Mouse (Mus musculus) ES-E14 (cell line): ENCODE data around the gene Cacna1e. TPM values are rescaled to one million over a fixed set of nuclear protein-coding genes. Genes with fewer than 3 reads are reported as not detected.

ENCODE experiments used
- DNase-seq: peaks from one replicate; pipeline ENCODE4 v3.0.0-alpha.2; 2013; ENCODE audit warnings: low read depth, low spot score
- H3K27ac ChIP-seq: 2 replicates; pipeline ENCODE4 v1.5.1; 2012; ENCODE audit warnings: low read depth, mild to moderate bottlenecking, low read length, moderate library complexity, mixed read lengths; ENCODE audit not compliant: poor library complexity, insufficient read depth, severe bottlenecking
- H3K36me3 ChIP-seq: 2 replicates; pipeline ENCODE4 v1.6.1; 2012; ENCODE audit warnings: mild to moderate bottlenecking, low read length, moderate library complexity, mixed read lengths; ENCODE audit not compliant: control insufficient read depth, poor library complexity, insufficient read depth, severe bottlenecking
- H3K4me1 ChIP-seq, 2 experiments: fragments of 150-350 bp in 1 of 2; sonication (generic) in 1 of 2; 2 replicates each; pipeline ENCODE4 v1.6.1; 2012; ENCODE audit warnings: low read length in 2 of 2, mild to moderate bottlenecking in 1 of 2, mixed read lengths in 1 of 2; ENCODE audit not compliant: control insufficient read depth in 2 of 2, insufficient read depth in 2 of 2, poor library complexity in 1 of 2
- H3K4me3 ChIP-seq, 2 experiments: fragments of 150-350 bp in 1 of 2; sonication (generic) in 1 of 2; 2 replicates each; pipeline ENCODE4 v1.5.1; 2012; ENCODE audit warnings: low read length in 2 of 2, low read depth in 1 of 2, mild to moderate bottlenecking in 1 of 2, mixed read lengths in 1 of 2; ENCODE audit not compliant: insufficient read depth in 1 of 2, poor library complexity in 1 of 2, severe bottlenecking in 1 of 2
- H3K9ac ChIP-seq: 2 replicates; pipeline ENCODE4 v1.6.1; 2012; ENCODE audit warnings: low read depth, mild to moderate bottlenecking, low read length, mixed read lengths; ENCODE audit not compliant: poor library complexity, insufficient read depth, severe bottlenecking
- H3K9me3 ChIP-seq: fragments of 150-350 bp; sonication (generic); 2 replicates; pipeline ENCODE4 v1.6.1; 2012; ENCODE audit warnings: low read depth, mild to moderate bottlenecking, low read length; ENCODE audit not compliant: control insufficient read depth, insufficient read depth
- CHD2 ChIP-seq: IDR thresholded peaks from 2 replicates; pipeline ENCODE4 v1.6.1; 2014; ENCODE audit warnings: mild to moderate bottlenecking, low read depth, low read length, inconsistent platforms
- HCFC1 ChIP-seq: IDR thresholded peaks from 2 replicates; pipeline ENCODE4 v1.6.1; 2012; ENCODE audit warnings: low read length, inconsistent platforms, borderline replicate concordance; ENCODE audit not compliant: insufficient read depth
- MAFK ChIP-seq: IDR thresholded peaks from 2 replicates; pipeline ENCODE4 v1.6.1; 2014; ENCODE audit warnings: mild to moderate bottlenecking, low read depth, low read length, inconsistent platforms; ENCODE audit not compliant: insufficient read depth
- ZC3H11A ChIP-seq: IDR thresholded peaks from 2 replicates; pipeline ENCODE4 v1.6.1; 2012; ENCODE audit warnings: low read depth, mild to moderate bottlenecking, inconsistent platforms, low read length, borderline replicate concordance
- ZNF384 ChIP-seq: IDR thresholded peaks from 2 replicates; pipeline ENCODE4 v1.6.1; 2012; ENCODE audit warnings: low read depth, low read length, inconsistent platforms
- in situ Hi-C, 2 experiments: fragments of 600-800 bp; cut with MboI; formaldehyde crosslinking; loops; one replicate each; pipeline ENCODE4 v1.15.1; 2025; ENCODE audit warnings: low sequenced_read_pairs in 2 of 2, inconsistent platforms in 1 of 2; ENCODE audit not compliant: unreplicated experiment in 2 of 2
- total RNA-seq: library from RNA; depleted of rRNA; stranded (reverse); fragments of 300-350 nt; gene quantifications from 2 replicates; pipeline ENCODE4 v1.2.3, GENCODE M21; 2012

Gene Cacna1e
- total RNA-seq, 1 experiment: 0.31 TPM

DNA sequence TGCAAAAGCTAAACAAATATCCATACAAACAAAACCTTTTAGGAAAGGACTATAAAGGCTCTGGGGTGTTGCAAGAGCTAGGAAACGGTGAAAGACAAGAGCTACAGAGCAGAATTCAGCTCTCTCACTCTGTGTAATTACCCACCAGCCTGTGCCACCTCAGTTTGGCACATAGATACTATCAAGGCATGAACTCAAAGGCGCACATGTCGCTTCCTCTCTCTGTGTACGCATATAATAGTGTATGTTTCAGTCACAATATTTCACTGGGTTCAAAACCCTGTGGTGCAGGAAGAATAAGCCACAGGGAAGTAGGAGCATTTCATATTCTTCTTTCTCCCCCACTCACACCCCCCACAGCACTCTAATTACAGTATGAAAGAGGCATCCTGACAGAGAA is 380.3 kb downstream of the Cacna1e start:
- TF ChIP-seq ZC3H11A (no peak), CHD2 (no peak), HCFC1 (no peak), ZNF384 (no peak), MAFK (no peak)
- in situ Hi-C loops: no loop called here
- no peak overlapping the region for H3K27ac ChIP-seq
- H3K36me3 ChIP-seq: no peaks in the 10 kb centered on the region
- H3K4me1 ChIP-seq: no peaks in the 10 kb centered on the region
- no peak overlapping the region for H3K9ac ChIP-seq
- no peak for DNase-seq
- H3K4me3 ChIP-seq: no peak overlapping the region
- H3K9me3 ChIP-seq: no peaks in the 10 kb centered on the region

DNA sequence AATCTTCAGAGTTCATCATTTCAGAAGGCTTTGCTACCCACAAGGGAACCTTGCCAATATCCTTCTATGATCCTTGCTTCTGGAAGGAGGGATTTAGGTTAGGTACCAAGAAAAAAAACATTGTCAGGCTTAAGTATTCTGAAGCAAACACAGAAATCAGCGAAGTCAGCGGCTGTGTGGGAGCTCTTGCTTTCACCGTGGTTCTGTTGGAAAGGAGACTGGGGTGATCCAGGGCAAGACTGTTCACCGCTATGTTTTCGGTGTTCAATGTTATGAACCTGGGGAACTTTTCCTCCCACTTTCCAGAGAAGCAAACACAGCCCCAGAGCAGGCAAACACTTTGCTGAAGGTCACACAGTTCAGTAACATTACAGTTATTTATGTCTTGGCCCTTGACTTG is 383.4 kb downstream of the Cacna1e start:
- no peaks in the 10 kb centered on the region for H3K9me3 ChIP-seq
- in situ Hi-C loops: no loop called here

DNA sequence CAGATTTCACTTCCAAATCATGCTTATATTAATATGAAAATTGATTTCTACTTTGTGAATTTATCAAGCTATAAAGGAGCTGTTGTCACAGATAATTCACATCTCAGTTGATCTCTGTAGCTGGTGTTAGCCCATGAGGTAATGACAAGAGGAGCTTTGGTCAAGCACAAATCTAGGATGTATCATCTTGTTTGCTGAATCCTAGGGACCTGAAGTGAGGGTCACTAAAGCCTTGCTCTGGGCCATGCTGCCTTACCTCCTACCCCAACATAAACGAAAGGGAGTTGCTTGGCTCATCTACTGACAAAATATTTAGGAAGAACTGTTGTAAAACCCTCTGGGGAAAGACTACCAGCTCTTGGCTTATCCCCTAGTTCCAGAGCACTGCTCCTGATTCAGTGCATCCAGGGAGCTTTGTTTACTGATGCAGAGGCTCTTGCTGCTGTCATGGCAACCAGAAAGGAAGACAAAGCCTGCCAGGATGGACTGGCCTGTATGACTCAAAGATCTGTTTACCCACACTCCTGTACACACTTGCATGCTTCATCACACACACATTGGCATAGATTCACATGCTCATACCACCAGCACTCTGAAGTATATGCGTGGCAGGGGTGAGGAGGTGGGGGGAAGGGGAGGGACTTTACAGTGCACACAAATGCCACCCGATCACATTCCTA is 384.0 kb downstream of the Cacna1e start:
- Histone ChIP-seq H3K4me3 (no peak overlapping the region), H3K4me1 (no peaks in the 10 kb centered on the region), H3K9me3 (no peaks in the 10 kb centered on the region), H3K36me3 (no peaks in the 10 kb centered on the region), H3K27ac (no peak overlapping the region), H3K9ac (no peak overlapping the region)
- no peak for DNase-seq
- no peak for TF ChIP-seq ZC3H11A
- no peak for TF ChIP-seq ZNF384
- TF ChIP-seq MAFK: no peak
- TF ChIP-seq CHD2: no peak
- no peak for TF ChIP-seq HCFC1
- in situ Hi-C loops: no loop called here

More for the DNA sequence above, 383.4 kb downstream of the Cacna1e start:
- Histone ChIP-seq H3K4me3 (no peak overlapping the region), H3K4me1 (no peaks in the 10 kb centered on the region), H3K9ac (no peak overlapping the region), H3K36me3 (no peaks in the 10 kb centered on the region), H3K27ac (no peak overlapping the region)
- no peak for DNase-seq
- TF ChIP-seq HCFC1 (no peak), ZNF384 (no peak), CHD2 (no peak), MAFK (no peak), ZC3H11A (no peak)

GRCm38 (mm10) chr1:154498821-154499220 is 385.5 kb downstream of the Cacna1e start:
- Histone ChIP-seq H3K9me3 (no peaks in the 10 kb centered on the region), H3K4me1 (no peaks in the 10 kb centered on the region), H3K9ac (no peak overlapping the region), H3K4me3 (no peak overlapping the region), H3K27ac (no peak overlapping the region), H3K36me3 (no peaks in the 10 kb centered on the region)
- no peak for DNase-seq
- TF ChIP-seq HCFC1 (no peak), ZC3H11A (no peak), ZNF384 (no peak), CHD2 (no peak), MAFK (no peak)
- in situ Hi-C loops: no loop called here
